Mouse (Mus musculus) MEL (cell line): Measurements from ENCODE around the gene 0610010F05Rik. TPM values are rescaled to one million over a fixed set of nuclear protein-coding genes. Genes with fewer than 3 reads are reported as not detected.
A peak's percentile ranks its signal among the peaks of the same experiment; 100 is the strongest.

Experiments used
- DNase-seq: peaks from one replicate; pipeline ENCODE4 v3.0.0; 2011; ENCODE audit warnings: low read depth, low spot score
- H3K27ac ChIP-seq: 2 replicates; pipeline ENCODE4 v1.5.1; 2012; ENCODE audit warnings: low read depth, mild to moderate bottlenecking, control low read depth, low read length, moderate library complexity; ENCODE audit not compliant: control insufficient read depth
- H3K27me3 ChIP-seq, 2 experiments: fragments of 150-350 bp in 1 of 2; sonication (generic) in 1 of 2; 2 replicates each; pipeline ENCODE4 v1.6.1; 2012; ENCODE audit warnings: low read length in 2 of 2, mild to moderate bottlenecking in 2 of 2, improper control_type of control experiment in 1 of 2, moderate library complexity in 1 of 2; ENCODE audit not compliant: insufficient read depth in 2 of 2, control insufficient read depth in 1 of 2
- H3K36me3 ChIP-seq, 2 experiments: 2 replicates each; pipeline ENCODE4 v1.6.1; 2012 to 2014; ENCODE audit warnings: low read length in 2 of 2, improper control_type of control experiment in 1 of 2, inconsistent platforms in 1 of 2, mild to moderate bottlenecking in 1 of 2; ENCODE audit not compliant: insufficient read depth in 2 of 2, control insufficient read depth in 1 of 2
- H3K4me1 ChIP-seq, 2 experiments: fragments of 150-350 bp in 1 of 2; sonication (generic) in 1 of 2; 2 replicates each; pipeline ENCODE4 v1.6.1; 2012; ENCODE audit warnings: low read length in 2 of 2, improper control_type of control experiment in 1 of 2, mild to moderate bottlenecking in 1 of 2; ENCODE audit not compliant: insufficient read depth in 2 of 2, control insufficient read depth in 1 of 2
- H3K4me3 ChIP-seq, 2 experiments: fragments of 150-350 bp in 1 of 2; sonication (generic) in 1 of 2; 2 replicates each; pipeline ENCODE4 v1.5.1; 2012; ENCODE audit warnings: low read depth in 2 of 2, low read length in 2 of 2, mild to moderate bottlenecking in 2 of 2, moderate library complexity in 2 of 2, control low read depth in 1 of 2, improper control_type of control experiment in 1 of 2; ENCODE audit not compliant: control insufficient read depth in 1 of 2, insufficient read depth in 1 of 2
- H3K79me2 ChIP-seq: 2 replicates; pipeline ENCODE4 v1.6.1; 2012; ENCODE audit warnings: mild to moderate bottlenecking, low read length, moderate library complexity; ENCODE audit not compliant: control insufficient read depth, poor library complexity, insufficient read depth
- H3K9ac ChIP-seq: 2 replicates; pipeline ENCODE4 v1.6.1; 2012; ENCODE audit warnings: low read depth, mild to moderate bottlenecking, control low read depth, low read length, moderate library complexity; ENCODE audit not compliant: control insufficient read depth, poor library complexity, severe bottlenecking
- H3K9me3 ChIP-seq: fragments of 150-350 bp; sonication (generic); replicated peaks from 2 replicates; pipeline ENCODE4 v1.6.1; 2012; ENCODE audit warnings: mild to moderate bottlenecking, low read length, improper control_type of control experiment, moderate library complexity; ENCODE audit not compliant: insufficient read depth
- BHLHE40 ChIP-seq: IDR thresholded peaks from 2 replicates; pipeline ENCODE4 v1.6.1; 2012; ENCODE audit warnings: low read depth, mild to moderate bottlenecking, inconsistent platforms, low read length, improper control_type of control experiment, borderline replicate concordance
- CHD1 ChIP-seq: IDR thresholded peaks from 2 replicates; pipeline ENCODE4 v1.6.1; 2012; ENCODE audit warnings: low read depth, mild to moderate bottlenecking, inconsistent platforms, low read length, improper control_type of control experiment
- CHD2 ChIP-seq: IDR thresholded peaks from 2 replicates; pipeline ENCODE4 v1.6.1; 2011; ENCODE audit warnings: low read length, improper control_type of control experiment
- E2F4 ChIP-seq: IDR thresholded peaks from 2 replicates; pipeline ENCODE4 v1.6.1; 2011; ENCODE audit warnings: low read depth, low read length, improper control_type of control experiment, borderline replicate concordance
- ELF1 ChIP-seq: IDR thresholded peaks from 2 replicates; pipeline ENCODE4 v1.6.1; 2014; ENCODE audit warnings: low read depth, mild to moderate bottlenecking, inconsistent platforms, low read length, improper control_type of control experiment, moderate library complexity
- EP300 ChIP-seq, 2 experiments: IDR thresholded peaks; 2 replicates each; pipeline ENCODE4 v1.6.1; 2011; ENCODE audit warnings: improper control_type of control experiment in 2 of 2, low read length in 2 of 2, low read depth in 1 of 2, mild to moderate bottlenecking in 1 of 2
- GABPA ChIP-seq: IDR thresholded peaks from 2 replicates; pipeline ENCODE4 v1.6.1; 2012; ENCODE audit warnings: low read depth, mild to moderate bottlenecking, inconsistent platforms, low read length, improper control_type of control experiment, moderate library complexity
- GATA1 ChIP-seq: IDR thresholded peaks from 2 replicates; pipeline ENCODE4 v1.6.1; 2011; ENCODE audit warnings: low read depth, low read length, improper control_type of control experiment
- HCFC1 ChIP-seq: IDR thresholded peaks from 2 replicates; pipeline ENCODE4 v1.6.1; 2012; ENCODE audit warnings: low read depth, mild to moderate bottlenecking, inconsistent platforms, low read length, improper control_type of control experiment, moderate library complexity
- MAFK ChIP-seq: IDR thresholded peaks from 2 replicates; pipeline ENCODE4 v1.6.1; 2011; ENCODE audit warnings: low read depth, mild to moderate bottlenecking, low read length, improper control_type of control experiment, borderline replicate concordance
- MXI1 ChIP-seq: IDR thresholded peaks from 2 replicates; pipeline ENCODE4 v1.6.1; 2011; ENCODE audit warnings: mild to moderate bottlenecking, low read depth, low read length, improper control_type of control experiment
- MYB ChIP-seq: IDR thresholded peaks from 2 replicates; pipeline ENCODE4 v1.6.1; 2011; ENCODE audit warnings: mild to moderate bottlenecking, low read depth, low read length, improper control_type of control experiment
- MYC ChIP-seq: IDR thresholded peaks from 2 replicates; pipeline ENCODE4 v1.6.1; 2011; ENCODE audit warnings: low read depth, mild to moderate bottlenecking, low read length, improper control_type of control experiment, moderate library complexity
- NELFE ChIP-seq: IDR thresholded peaks from 2 replicates; pipeline ENCODE4 v1.6.1; 2011; ENCODE audit warnings: low read depth, low read length, improper control_type of control experiment
- NRF1 ChIP-seq: IDR thresholded peaks from 2 replicates; pipeline ENCODE4 v1.6.1; 2014; ENCODE audit warnings: low read depth, mild to moderate bottlenecking, inconsistent platforms, low read length, improper control_type of control experiment, moderate library complexity; ENCODE audit not compliant: poor library complexity, insufficient read depth, severe bottlenecking
- POLR2AphosphoS2 ChIP-seq: IDR thresholded peaks from 2 replicates; pipeline ENCODE4 v1.6.1; 2011; ENCODE audit warnings: low read length, improper control_type of control experiment
- RAD21 ChIP-seq: IDR thresholded peaks from 2 replicates; pipeline ENCODE4 v1.6.1; 2011; ENCODE audit warnings: mild to moderate bottlenecking, low read depth, low read length, improper control_type of control experiment
- SIN3A ChIP-seq: IDR thresholded peaks from 2 replicates; pipeline ENCODE4 v1.6.1; 2012; ENCODE audit warnings: low read length, improper control_type of control experiment, inconsistent platforms
- SMC3 ChIP-seq: IDR thresholded peaks from 2 replicates; pipeline ENCODE4 v1.6.1; 2011; ENCODE audit warnings: low read depth, low read length, improper control_type of control experiment
- TAL1 ChIP-seq: IDR thresholded peaks from 2 replicates; pipeline ENCODE4 v1.6.1; 2012; ENCODE audit warnings: mild to moderate bottlenecking, inconsistent platforms, low read length, moderate library complexity, mixed read lengths
- TBP ChIP-seq: IDR thresholded peaks from 2 replicates; pipeline ENCODE4 v1.8.0; 2011; ENCODE audit warnings: low read depth, low read length, improper control_type of control experiment
- UBTF ChIP-seq: IDR thresholded peaks from 2 replicates; pipeline ENCODE4 v1.6.1; 2012; ENCODE audit warnings: low read depth, mild to moderate bottlenecking, inconsistent platforms, low read length, improper control_type of control experiment, moderate library complexity, borderline replicate concordance; ENCODE audit not compliant: insufficient read depth
- USF1 ChIP-seq: IDR thresholded peaks from 2 replicates; pipeline ENCODE4 v1.6.1; 2014; ENCODE audit warnings: low read depth, mild to moderate bottlenecking, inconsistent platforms, low read length, improper control_type of control experiment, moderate library complexity
- USF2 ChIP-seq, 2 experiments: IDR thresholded peaks; 2 replicates each; pipeline ENCODE4 v1.6.1; 2011 to 2012; ENCODE audit warnings: improper control_type of control experiment in 2 of 2, low read length in 2 of 2, borderline replicate concordance in 1 of 2, inconsistent platforms in 1 of 2, low read depth in 1 of 2, mild to moderate bottlenecking in 1 of 2; ENCODE audit not compliant: insufficient read depth in 1 of 2
- ZC3H11A ChIP-seq: IDR thresholded peaks from 2 replicates; pipeline ENCODE4 v1.6.1; 2012; ENCODE audit warnings: low read depth, mild to moderate bottlenecking, inconsistent platforms, low read length, improper control_type of control experiment
- ZKSCAN1 ChIP-seq: IDR thresholded peaks from 2 replicates; pipeline ENCODE4 v1.6.1; 2012; ENCODE audit warnings: low read depth, mild to moderate bottlenecking, inconsistent platforms, low read length, improper control_type of control experiment, moderate library complexity
- ZMIZ1 ChIP-seq: IDR thresholded peaks from 2 replicates; pipeline ENCODE4 v1.6.1; 2012; ENCODE audit warnings: low read depth, mild to moderate bottlenecking, inconsistent platforms, low read length, improper control_type of control experiment, moderate library complexity
- ZNF384 ChIP-seq: IDR thresholded peaks from 2 replicates; pipeline ENCODE4 v1.6.1; 2012; ENCODE audit warnings: low read depth, mild to moderate bottlenecking, inconsistent platforms, low read length, improper control_type of control experiment
- polyA plus RNA-seq, 2 experiments: library from polyadenylated mRNA; stranded (reverse) in 1 of 2; unstranded in 1 of 2; fragments of >175 nt in 1 of 2; fragments of >200 nt in 1 of 2; gene quantifications; 2 replicates each; pipeline versions ENCODE4 v1.2.1 to v1.2.4; 2012; ENCODE audit warnings: low replicate concordance in 2 of 2, low read depth in 1 of 2; ENCODE audit not compliant: insufficient read length in 2 of 2, insufficient read depth in 1 of 2, missing spikeins in 1 of 2
- total RNA-seq: library from RNA; depleted of rRNA; stranded (reverse); fragments of 300-350 nt; gene quantifications from 2 replicates; pipeline ENCODE4 v1.2.3, GENCODE M21; 2012

Gene 0610010F05Rik
- total and polyA plus RNA-seq, 3 experiments, result 13.8 to 156 (median 14.1) TPM

GRCm38 (mm10) chr11:23667128-23667527, 33.7 kb upstream of the 0610010F05Rik start (continued):
- TF ChIP-seq MYC, result peak; percentile 99

- Histone ChIP-seq H3K9me3 (no peaks in the 10 kb centered on the region), H3K27me3 (no peaks in the 10 kb centered on the region), H3K79me2 (peaks cover 40% of the 10 kb centered on the region), H3K36me3 (peaks cover 8 to 20% of the 10 kb centered on the region in 2 experiments), H3K4me3 (peak overlapping the region; percentile 72 to 80), H3K4me1 (peaks cover 4 to 10% of the 10 kb centered on the region in 2 experiments; a peak in 3 of 4 replicates), H3K27ac (peak overlapping the region; percentile 90), H3K9ac (peak overlapping the region; percentile 86)
- no peak for TF ChIP-seq GATA1
- peak; percentile 2; the same call in 1 of the 2 replicates for TF ChIP-seq TBP
- TF ChIP-seq SIN3A, result no peak
- no peak for DNase-seq
Observed at GRCm38 (mm10) chr11:23666526-23666925, 33.1 kb upstream of the 0610010F05Rik start.

- no peaks in the 10 kb centered on the region for H3K27me3 ChIP-seq
- H3K4me1 ChIP-seq, result peaks cover 4 to 10% of the 10 kb centered on the region in 2 experiments; a peak in 3 of 4 replicates
- H3K79me2 ChIP-seq, result peaks cover 41% of the 10 kb centered on the region
- DNase-seq, result peak; percentile 98
- H3K9me3 ChIP-seq, result no peaks in the 10 kb centered on the region
- peaks cover 8 to 20% of the 10 kb centered on the region in 2 experiments for H3K36me3 ChIP-seq
- peak within 1 kb of the TSS; percentile 72 to 80 for H3K4me3 ChIP-seq
- peak within 1 kb of the TSS; percentile 86 for H3K9ac ChIP-seq
- H3K27ac ChIP-seq, result peak within 1 kb of the TSS; percentile 90
- no peak for TF ChIP-seq SMC3
- TF ChIP-seq GABPA, result no peak
- no peak for TF ChIP-seq MAFK
- TF ChIP-seq NRF1, result no peak; the same call in 1 of the 2 replicates
- TF ChIP-seq UBTF, result peak; percentile 74; the same call in 1 of the 2 replicates
- TF ChIP-seq ZMIZ1, result peak; percentile 93
- TF ChIP-seq USF1, result no peak
- no peak for TF ChIP-seq POLR2AphosphoS2
- TF ChIP-seq BHLHE40, result no peak
- TF ChIP-seq GATA1, result no peak
- peak; percentile 74 for TF ChIP-seq ELF1
- peak; percentile 77; the same call in 1 of the 2 replicates for TF ChIP-seq MYB
- no peak for TF ChIP-seq ZNF384
- TF ChIP-seq RAD21, result no peak
- peak; percentile 85 for TF ChIP-seq HCFC1
- TF ChIP-seq MXI1, result peak; percentile 80
- TF ChIP-seq CHD1, result no peak
- TF ChIP-seq USF2 (IDR thresholded peaks at IDR 0.05; ENCODE audit: borderline replicate concordance in 1 of 2, insufficient read depth in 1 of 2, low read depth in 1 of 2, low read length in 2 of 2), result no peak
- TF ChIP-seq ZKSCAN1, result no peak
- peak; percentile 71; the same call in 1 of the 2 replicates for TF ChIP-seq E2F4
- no peak for TF ChIP-seq ZC3H11A
- peak; percentile 92 for TF ChIP-seq NELFE
- no peak for TF ChIP-seq TAL1
- no peak for TF ChIP-seq CHD2
- peak; percentile 85 for TF ChIP-seq TBP
- TF ChIP-seq EP300 (IDR thresholded peaks at IDR 0.05; ENCODE audit: low read depth in 1 of 2, low read length in 2 of 2), result peak in 1 of 2 experiments; percentile 3; a peak in 1 of 4 replicates
Observed at GRCm38 (mm10) chr11:23665798-23666501, 32.5 kb upstream of the 0610010F05Rik start, which contains the start of gene Pex13. Pex13 (minus strand) TSS chr11:23665959.
